Mouse (Mus musculus) heart, postnatal 10 days (tissue): ENCODE data around the gene Hist1h3e. TPM values are rescaled to one million over a fixed set of nuclear protein-coding genes. Genes with fewer than 3 reads are reported as not detected.
"Not testable (repeated sequence)": the region's sequence is repeated elsewhere in the genome, so short reads cannot be mapped to it uniquely, and the experiment has no call there.

Experiments used
- DNase-seq, 2 experiments: peaks; one replicate each; pipeline ENCODE4 v3.0.0; 2021
- intact Hi-C: fragments of 180-260 bp; cut with DNase I; formaldehyde crosslinking; loops from one replicate; pipeline ENCODE4 v1.15.1; 2025
- total RNA-seq, 2 experiments: library from RNA; stranded (reverse); gene quantifications; 2 replicates each; pipeline ENCODE4 v1.2.3; 2021

The Hist1h3e gene
- total RNA-seq = 100 to 1,000 TPM; 125 to 161 TPM

DNA sequence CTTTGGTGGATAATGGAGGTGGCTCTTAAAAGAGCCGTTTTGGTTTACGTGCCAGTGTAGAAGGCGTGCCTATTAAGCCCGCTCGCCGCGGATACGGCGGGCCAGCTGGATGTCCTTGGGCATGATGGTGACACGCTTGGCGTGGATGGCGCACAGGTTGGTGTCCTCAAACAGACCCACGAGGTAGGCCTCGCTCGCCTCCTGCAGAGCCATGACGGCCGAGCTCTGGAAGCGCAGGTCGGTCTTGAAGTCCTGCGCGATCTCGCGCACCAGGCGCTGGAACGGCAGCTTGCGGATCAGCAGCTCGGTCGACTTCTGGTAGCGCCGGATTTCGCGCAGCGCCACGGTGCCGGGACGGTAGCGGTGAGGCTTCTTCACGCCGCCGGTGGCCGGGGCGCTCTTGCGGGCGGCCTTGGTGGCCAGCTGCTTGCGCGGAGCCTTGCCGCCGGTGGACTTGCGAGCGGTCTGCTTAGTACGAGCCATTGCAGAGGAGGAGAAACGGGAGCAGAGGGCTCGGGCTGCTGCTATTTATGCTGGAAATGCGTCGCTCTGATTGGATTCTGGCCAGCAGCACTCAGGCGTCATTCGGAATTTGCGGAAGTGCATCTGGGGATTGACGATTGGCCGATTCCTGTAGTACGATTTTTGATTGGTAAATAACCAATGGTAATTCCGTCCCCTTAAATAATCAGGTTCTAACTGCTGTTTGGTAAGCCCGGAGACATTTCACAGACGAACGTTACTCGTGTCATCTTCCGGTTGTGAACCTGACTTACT is at the start of gene Hist1h3e:
Gene Hist1h3e (minus strand): TSS at position 487 of the 777 bp plus-strand sequence.
- peak; percentile 96 for DNase-seq
- intact Hi-C loops = not testable (repeated sequence)

GRCm38 (mm10) chr13:23611638-23612037 is 49.5 kb upstream of the Hist1h3e start:
- DNase-seq = no peak
- intact Hi-C loops = no loop called here

GRCm38 (mm10) chr13:23610393-23610792 is 48.2 kb upstream of the Hist1h3e start:
- DNase-seq = no peak
- intact Hi-C loops = no loop called here

DNA sequence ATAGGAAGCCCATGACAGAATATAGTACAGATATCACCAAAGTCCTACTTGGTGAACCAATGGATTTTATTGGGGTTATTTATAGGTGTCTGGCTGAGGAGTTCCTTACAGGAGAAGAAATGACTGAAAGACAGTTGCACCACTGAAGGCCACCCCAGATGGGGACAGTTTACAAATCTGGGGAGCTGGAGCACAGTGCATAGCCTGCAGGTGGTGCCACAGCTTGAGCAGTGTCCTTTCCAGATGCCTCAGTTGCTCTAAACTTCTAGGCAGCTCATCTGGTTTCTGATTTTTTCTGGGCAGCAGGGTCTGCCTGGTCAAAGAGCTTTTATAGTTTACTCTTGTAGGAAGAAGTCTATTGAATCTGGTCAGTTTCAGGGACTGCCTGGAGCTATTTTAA is 47.7 kb upstream of the Hist1h3e start:
- intact Hi-C loops = no loop called here
- no peak for DNase-seq

DNA sequence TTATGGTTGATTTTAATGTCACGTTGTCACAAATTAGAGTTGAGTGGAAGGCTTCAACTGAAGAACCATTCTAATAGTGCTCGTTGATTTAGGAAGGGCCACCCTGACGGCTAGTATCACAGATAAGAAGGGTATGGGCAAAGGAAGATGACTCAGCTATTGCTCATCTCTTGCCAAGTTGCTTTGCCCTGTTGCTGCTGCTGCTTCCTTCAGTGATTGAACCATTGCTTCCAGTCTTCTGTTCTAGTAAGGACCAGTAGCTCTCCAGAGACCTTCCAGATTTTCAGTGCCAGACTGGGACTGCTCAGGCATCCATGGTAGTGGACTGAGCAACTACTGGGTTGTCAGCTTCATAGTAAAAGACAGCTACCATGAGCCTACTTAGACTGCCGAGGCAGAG is 47.0 kb upstream of the Hist1h3e start:
- intact Hi-C loops = no loop called here
- DNase-seq = no peak

GRCm38 (mm10) chr13:23605052-23605451 is 42.9 kb upstream of the Hist1h3e start:
- DNase-seq = no peak
- intact Hi-C loops = no loop called here

- DNase-seq = no peak
- intact Hi-C loops = no loop called here
These were observed 42.3 kb upstream of the Hist1h3e start for GRCm38 (mm10) chr13:23604452-23604851.

DNA sequence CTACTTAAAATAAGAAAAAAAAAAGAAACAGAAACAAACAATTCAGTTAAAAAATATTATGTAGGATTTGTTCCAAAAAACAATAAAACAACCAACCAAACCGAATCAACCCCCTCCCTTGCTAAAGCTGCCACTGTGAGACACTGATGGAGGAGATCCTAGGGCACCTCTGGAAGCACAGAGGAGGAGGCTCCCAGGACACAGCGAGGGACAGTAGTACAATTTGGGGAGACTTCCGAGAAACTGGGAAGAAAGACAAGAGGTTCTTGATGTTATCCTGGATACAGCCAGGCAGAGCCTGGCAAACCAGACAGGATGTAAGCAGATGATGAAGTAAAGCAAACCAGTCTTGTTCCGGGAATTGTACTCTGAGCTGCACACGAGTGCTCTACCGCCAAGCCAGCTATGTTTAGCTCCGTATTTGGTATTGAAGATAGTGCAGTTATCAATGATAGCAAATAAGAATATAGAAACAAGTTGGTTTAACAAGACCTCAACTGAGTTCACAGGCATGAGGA is 41.1 kb upstream of the Hist1h3e start:
- DNase-seq = no peak
- intact Hi-C loops = no loop called here

- intact Hi-C loops = loop anchor here (2.0 to 10.0 kb wide), 2 partner anchors 173 to 233 kb away; partner anchors contain the start of gene Zfp322a
- DNase-seq = peak; percentile 83 to 90
These were observed 35.8 kb upstream of the Hist1h3e start for GRCm38 (mm10) chr13:23597957-23598356.

DNA sequence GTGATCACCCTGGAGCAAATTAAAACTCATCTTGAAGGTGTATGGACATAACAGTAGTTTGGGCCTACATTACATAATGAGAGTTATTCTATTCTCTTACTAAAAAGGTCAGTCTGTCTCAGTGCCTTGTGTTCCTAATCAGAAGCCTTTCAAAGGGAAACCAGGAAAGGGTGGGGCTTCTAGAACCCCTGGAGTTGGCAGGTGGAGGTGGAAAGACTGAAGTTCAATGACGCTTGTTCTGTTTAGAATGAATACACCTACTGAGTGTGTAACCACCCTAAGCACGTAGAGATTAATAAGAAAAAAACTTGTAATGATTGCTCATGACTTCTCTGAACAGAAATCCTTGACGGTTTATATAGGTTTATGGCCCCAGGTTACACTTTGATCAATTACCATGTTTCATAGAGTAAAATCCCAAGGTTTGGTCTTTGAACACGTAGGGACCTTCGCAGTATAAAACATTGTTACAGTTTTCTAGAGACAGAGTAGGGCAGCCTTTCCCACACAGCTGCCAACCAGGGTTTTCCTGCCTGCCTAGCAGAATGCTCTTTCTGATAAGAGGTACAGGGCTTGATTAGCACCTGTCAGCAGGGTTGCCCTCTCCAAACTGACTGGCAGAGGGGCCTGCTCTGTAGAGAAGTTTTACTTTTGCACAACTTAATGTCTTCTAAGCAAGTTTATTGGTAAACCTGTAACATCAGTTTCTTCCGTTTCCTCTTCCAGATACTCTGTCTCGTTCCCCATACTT is 33.6 kb upstream of the Hist1h3e start:
- no peak for DNase-seq
- intact Hi-C loops = loop anchor here (2.0 to 10.0 kb wide), 2 partner anchors 171 to 231 kb away; partner anchors contain the start of gene Zfp322a

DNA sequence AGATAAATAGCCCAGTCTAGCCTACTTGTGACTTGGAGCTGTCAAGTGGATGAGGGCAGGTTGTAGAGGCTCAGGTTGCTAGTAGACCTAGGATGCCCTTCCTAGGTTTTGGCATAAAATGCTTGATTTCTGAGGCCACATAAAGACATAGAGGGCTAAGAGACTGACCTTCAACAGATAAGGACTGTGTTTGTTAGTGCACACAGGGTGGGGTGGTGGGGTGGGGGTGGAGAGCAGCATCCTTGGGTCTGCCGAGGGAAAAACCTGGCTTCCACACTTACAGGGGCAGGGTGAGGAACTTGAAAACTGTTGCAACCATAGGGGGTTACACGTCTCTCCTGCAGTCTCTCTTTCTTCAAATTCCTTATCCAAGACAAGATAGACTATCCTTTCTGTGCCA is 33.0 kb upstream of the Hist1h3e start:
- DNase-seq = no peak
- intact Hi-C loops = loop anchor here (10.0 kb wide), 1 partner anchor 230 kb away; the partner anchor contains the start of gene Zfp322a

- intact Hi-C loops = loop anchor here (10.0 kb wide), 1 partner anchor 228 kb away; the partner anchor contains the start of gene Zfp322a
- DNase-seq = no peak
These were observed 31.0 kb upstream of the Hist1h3e start for GRCm38 (mm10) chr13:23593051-23593770.

DNA sequence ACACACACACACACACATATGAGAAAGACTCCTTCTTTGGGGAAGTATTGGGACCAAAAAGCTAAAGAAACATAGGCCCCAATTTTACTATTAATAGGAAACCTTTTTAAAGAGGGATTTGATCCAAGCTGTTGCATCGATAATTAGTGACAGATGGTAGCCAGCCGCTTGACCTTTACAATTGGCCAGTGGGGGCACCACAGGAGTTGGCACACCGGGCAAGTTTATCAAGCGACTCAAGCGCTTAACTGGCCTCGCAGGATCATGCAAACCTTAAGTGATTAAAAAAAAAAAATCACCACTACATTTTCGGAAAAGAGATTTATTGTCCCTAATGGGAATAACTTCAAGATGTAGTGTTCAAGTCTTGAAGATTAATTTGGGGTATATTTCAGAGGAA is 30.4 kb upstream of the Hist1h3e start:
- intact Hi-C loops = loop anchor here (10.0 kb wide), 1 partner anchor 228 kb away; the partner anchor contains the start of gene Zfp322a
- DNase-seq = no peak

DNA sequence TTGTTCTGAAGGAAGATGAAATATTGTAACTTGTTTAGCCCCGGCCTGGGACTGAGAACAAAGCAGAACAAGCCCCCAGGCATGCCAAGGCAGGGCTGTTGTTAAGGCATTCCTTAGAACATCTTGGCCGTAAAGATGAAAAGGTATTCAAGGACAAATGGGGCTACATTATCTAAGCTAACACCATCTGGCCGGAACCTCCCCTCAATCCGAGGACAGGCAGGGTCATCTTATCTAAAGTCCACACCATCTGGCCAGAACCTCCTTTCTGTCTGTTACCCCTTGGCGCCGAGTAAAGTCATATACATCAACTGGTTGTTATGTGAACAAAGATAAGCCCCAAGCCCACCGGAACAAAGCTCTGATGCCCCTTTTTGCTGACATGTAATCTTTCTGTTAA is 29.7 kb upstream of the Hist1h3e start:
- DNase-seq = not testable (repeated sequence)
- intact Hi-C loops = loop anchor here (10.0 kb wide), 1 partner anchor 227 kb away; the partner anchor contains the start of gene Zfp322a

- intact Hi-C loops = loop anchor here (10.0 kb wide), 1 partner anchor 226 kb away; the partner anchor contains the start of gene Zfp322a
- no peak for DNase-seq
These were observed 29.0 kb upstream of the Hist1h3e start for GRCm38 (mm10) chr13:23591206-23591605.

- no peak for DNase-seq
- intact Hi-C loops = loop anchor here (5.0 kb wide), 3 partner anchors 35 to 110 kb away; partner anchors contain the start of genes Hist1h1e, Hist1h1t, Hist1h2ac and Hist1h2bc
These were observed 24.7 kb upstream of the Hist1h3e start for GRCm38 (mm10) chr13:23586940-23587225.

- no peak for DNase-seq
- intact Hi-C loops = loop anchor here (5.0 kb wide), 3 partner anchors 36 to 111 kb away; partner anchors contain the start of genes Hist1h1e, Hist1h1t, Hist1h2ac and Hist1h2bc
These were observed 24.1 kb upstream of the Hist1h3e start for GRCm38 (mm10) chr13:23586099-23586939.

DNA sequence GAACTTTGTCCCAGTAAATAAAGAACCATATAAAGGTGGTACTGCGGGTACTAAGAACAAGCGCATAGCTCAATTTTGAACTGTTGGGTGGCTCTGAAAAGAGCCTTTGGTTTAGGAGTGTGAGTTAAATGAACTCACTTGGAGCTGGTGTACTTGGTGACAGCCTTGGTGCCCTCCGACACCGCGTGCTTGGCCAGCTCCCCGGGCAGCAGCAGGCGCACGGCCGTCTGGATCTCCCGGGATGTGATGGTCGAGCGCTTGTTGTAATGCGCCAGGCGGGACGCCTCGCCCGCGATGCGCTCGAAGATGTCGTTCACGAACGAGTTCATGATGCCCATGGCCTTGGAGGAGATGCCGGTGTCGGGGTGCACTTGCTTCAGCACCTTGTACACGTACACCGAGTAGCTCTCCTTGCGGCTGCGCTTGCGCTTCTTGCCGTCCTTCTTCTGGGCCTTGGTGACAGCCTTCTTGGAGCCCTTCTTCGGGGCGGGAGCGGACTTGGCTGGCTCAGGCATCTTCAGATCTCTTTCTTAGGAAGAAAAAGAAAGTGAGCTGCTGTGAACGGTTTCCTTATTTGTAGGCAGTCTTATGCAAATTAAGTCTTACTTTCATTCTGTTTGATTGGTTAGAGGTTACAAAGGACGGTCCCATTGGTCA is 23.4 kb upstream of the Hist1h3e start:
- intact Hi-C loops = loop anchor here (5.0 kb wide), 3 partner anchors 37 to 112 kb away; partner anchors contain the start of genes Hist1h1e, Hist1h1t, Hist1h2ac and Hist1h2bc
- DNase-seq = peak; percentile 82 to 85

DNA sequence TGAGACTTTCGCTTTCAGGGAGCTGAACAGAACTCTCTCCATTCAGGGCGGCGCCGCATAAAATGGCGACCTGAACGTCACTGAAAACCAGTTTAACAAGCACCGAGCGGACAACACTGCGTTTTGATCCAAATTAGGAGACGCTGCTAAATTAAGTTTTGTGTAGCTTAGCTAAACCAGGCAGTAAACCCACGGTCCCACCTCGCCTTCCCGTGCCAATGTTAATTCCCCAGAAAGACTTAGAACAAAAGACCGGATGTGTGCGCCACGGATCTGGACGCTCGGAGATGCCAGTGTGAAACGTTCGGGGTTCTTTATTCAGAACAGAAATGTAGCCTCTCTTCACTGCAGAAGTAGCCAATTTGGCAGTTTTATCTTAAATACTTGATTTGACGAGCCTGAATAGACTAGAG is 22.9 kb upstream of the Hist1h3e start:
- DNase-seq = peak; percentile 81 to 87
- intact Hi-C loops = loop anchor here (5.0 kb wide), 3 partner anchors 37 to 112 kb away; partner anchors contain the start of genes Hist1h1e, Hist1h1t, Hist1h2ac and Hist1h2bc
